Mouse (Mus musculus): ENCODE measurements around the gene Olfr23. TPM values are rescaled to one million over a fixed set of nuclear protein-coding genes. Genes with fewer than 3 reads are reported as not detected.
"Not testable (repeated sequence)": the region's sequence is repeated elsewhere in the genome, so short reads cannot be mapped to it uniquely, and the experiment has no call there.

The Olfr23 gene
- not detected in 2 replicates for polyA plus RNA-seq (2012; rRNA removed)

DNA sequence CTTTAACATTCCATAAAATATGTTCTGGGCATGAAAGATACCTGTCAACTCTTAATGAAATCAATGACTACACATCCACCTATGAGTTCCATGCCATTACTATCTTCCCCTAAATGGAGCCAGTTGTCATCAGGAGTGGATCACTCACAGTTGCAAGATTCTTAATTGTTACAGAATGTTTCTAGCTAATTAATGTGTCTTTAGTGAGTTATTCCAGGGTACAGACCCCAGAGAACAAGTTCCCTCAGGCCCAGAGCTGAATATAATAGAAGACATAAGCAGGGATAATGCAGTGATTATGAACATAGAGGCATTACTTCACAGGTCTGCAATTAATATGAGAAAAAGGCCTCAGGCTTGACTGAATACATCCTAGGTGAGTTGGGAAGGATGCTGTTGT, at the start of gene Olfr23:
TSS of gene Olfr23 (plus strand) at position 301 of the 400 bp plus-strand sequence.
- no peak for DNase-seq (ENCODE audit: low read depth, low spot score)

DNA sequence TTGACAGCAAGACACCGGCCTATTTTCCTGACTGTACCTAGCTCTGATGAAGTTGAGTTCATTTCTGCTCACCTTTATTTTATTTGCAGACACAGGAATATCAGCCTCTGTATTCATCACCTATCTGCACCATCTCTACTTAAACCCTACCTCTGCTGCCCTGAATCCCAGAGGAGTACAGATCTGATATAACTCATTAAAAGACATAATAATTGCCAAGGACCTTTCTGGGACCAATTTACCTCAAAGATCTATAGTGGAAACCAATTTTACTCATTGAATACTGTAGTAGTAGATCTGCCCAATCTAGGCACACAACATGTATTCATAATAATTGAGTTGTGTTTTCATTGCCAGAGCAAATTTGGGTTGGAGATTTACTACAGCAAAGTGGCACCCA, 45.8 kb upstream of the Olfr23 start, which contains the start of gene Olfr394:
TSS of gene Olfr394 (minus strand) at position 101 of the 400 bp plus-strand sequence.
- 88% methylated on average over 1 of the region's 1 CpGs for WGBS
- no peak for DNase-seq (ENCODE audit: low read depth, low spot score)

DNA sequence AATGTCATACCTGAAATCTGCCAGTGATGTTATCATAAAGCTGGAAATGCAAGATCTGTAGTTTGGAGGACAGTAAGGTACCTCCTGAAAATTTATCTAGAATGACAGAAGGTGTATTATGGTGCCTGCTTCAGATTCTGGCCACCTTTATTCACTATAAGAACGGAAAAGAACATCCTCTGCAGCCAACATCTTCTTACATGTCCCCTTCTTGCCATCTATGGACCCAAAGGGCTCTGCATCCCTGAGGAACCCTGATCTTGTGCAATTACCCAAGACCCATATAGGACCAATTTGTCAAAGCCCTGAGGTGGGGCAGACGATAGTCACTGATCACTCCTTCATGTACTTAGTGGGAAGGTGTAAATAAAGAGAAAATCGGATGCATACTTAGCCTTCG, 27.3 kb upstream of the Olfr23 start, which contains the start of gene Olfr395:
TSS of gene Olfr395 (minus strand) at position 101 of the 400 bp plus-strand sequence.
- not testable (repeated sequence) for DNase-seq (ENCODE audit: low read depth, low spot score)
- WGBS = 69% methylated on average over 4 of the region's 4 CpGs

DNA sequence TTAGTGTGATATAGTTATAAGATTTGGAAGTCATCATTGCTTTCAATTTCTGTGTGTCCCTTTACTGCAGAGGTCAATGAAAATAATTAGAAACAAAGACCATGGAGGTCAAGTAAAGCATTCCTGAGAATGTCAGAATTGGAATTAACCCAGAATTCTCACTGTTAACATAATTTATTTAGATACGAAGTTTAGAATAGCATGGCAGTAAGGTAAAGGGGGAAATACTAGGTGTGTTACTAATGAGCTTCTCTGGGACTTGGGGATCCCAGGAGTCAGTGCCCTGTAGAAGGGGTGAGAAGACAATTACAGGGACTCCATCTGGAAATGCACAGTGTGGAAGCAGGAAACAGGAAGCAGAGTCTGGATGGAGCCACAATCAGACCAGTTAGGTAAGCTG, 24.0 kb downstream of the Olfr23 start, which contains the start of gene Olfr397:
TSS of gene Olfr397 (plus strand) at position 301 of the 400 bp plus-strand sequence.
- DNase-seq (ENCODE audit: low read depth, low spot score) = no peak
- 62% methylated on average over 1 of the region's 1 CpGs for WGBS

DNA sequence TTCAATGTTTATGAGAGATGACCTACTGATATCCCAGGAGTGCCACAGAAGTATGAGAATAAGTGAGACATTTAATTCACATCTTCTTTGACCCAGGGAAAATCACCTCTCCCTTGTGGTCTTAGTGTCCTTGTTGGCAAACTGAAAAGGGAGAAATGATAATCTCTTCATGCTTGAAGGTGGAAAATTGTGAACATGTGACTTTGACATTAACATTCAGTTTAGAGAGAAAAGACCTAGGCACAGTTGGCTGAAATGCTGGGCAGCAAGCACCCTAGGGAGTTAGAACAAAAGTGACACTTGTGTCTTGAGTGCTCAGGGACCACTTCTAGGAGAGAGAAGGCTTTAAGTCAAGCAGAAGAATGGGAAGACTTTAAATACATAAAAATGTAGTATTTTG, 53.8 kb downstream of the Olfr23 start, which contains the start of gene Olfr398:
TSS of gene Olfr398 (minus strand) at position 101 of the 400 bp plus-strand sequence.
- DNase-seq (ENCODE audit: low read depth, low spot score) = no peak

Other genes starting within 250 kb of the Olfr23 start
- not detected in 2 replicates for gene Zfp735, start 247.9 kb upstream of the Olfr23 start, polyA plus RNA-seq (2012; rRNA removed)
- not detected in 2 replicates for gene Olfr389, start 156.0 kb upstream of the Olfr23 start, polyA plus RNA-seq (2012; rRNA removed)
- gene Olfr390, start 153.7 kb upstream of the Olfr23 start, polyA plus RNA-seq (2012; rRNA removed) = not detected in 2 replicates
- gene Olfr391-ps, start 133.6 kb upstream of the Olfr23 start, polyA plus RNA-seq (2012; rRNA removed) = 0.04 TPM in 1 of 2 replicates, not detected in the other
- gene Olfr392, start 119.6 kb upstream of the Olfr23 start, polyA plus RNA-seq (2012; rRNA removed) = not detected in 2 replicates
- not detected in 2 replicates for gene Olfr393, start 85.2 kb upstream of the Olfr23 start, polyA plus RNA-seq (2012; rRNA removed)
- gene Olfr394, start 45.9 kb upstream of the Olfr23 start, polyA plus RNA-seq (2012; rRNA removed) = not detected in 2 replicates
- gene Olfr395, start 27.4 kb upstream of the Olfr23 start, polyA plus RNA-seq (2012; rRNA removed) = not detected in 2 replicates
- gene Olfr397, start 24.1 kb downstream of the Olfr23 start, polyA plus RNA-seq (2012; rRNA removed) = not detected in 2 replicates
- not detected in 2 replicates for gene Olfr398, start 53.7 kb downstream of the Olfr23 start, polyA plus RNA-seq (2012; rRNA removed)
- gene Olfr139, start 119.9 kb downstream of the Olfr23 start, polyA plus RNA-seq (2012; rRNA removed) = not detected in 2 replicates
- gene Olfr399, start 119.9 kb downstream of the Olfr23 start, polyA plus RNA-seq (2012; rRNA removed) = not detected in 2 replicates
- gene Zfp616, start 133.3 kb downstream of the Olfr23 start, polyA plus RNA-seq (2012; rRNA removed) = not detected in 2 replicates
- gene Olfr401, start 177.0 kb downstream of the Olfr23 start, polyA plus RNA-seq (2012; rRNA removed) = not detected in 2 replicates
- not detected in 2 replicates for gene Olfr402, start 216.9 kb downstream of the Olfr23 start, polyA plus RNA-seq (2012; rRNA removed)
- not detected in 2 replicates for gene Olfr403, start 249.6 kb downstream of the Olfr23 start, polyA plus RNA-seq (2012; rRNA removed)